Mouse (Mus musculus): ENCODE results near the gene Nkg7. TPM values are rescaled to one million over a fixed set of nuclear protein-coding genes. Genes with fewer than 3 reads are reported as not detected.

The Nkg7 gene
- polyA plus RNA-seq, 1 experiment from 2014 or later: 1.1 TPM

DNA sequence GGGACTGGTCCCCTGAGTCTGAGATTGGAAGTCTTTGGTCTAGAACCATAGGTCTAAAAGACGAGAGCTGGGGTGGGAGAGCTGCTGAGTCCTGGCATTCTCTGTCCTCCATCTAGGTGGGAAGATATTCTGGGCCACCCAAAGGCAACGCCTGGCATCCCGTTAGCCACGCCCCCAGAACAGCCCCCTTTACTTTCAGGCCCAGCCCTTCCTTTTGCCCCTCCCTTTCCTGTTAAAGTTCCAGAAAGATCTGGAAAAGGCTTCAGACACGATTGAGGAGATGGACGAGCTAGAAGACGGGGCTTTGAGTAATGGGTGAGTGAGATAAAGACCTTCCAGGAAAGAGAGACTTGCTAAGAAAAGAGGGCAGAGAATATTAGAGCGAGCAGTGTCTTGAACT is 9.5 kb upstream of the Nkg7 start, which contains the start of gene Lim2:
Lim2 (plus strand) TSS at position 265 of the 400 bp plus-strand sequence.
- Histone ChIP-seq H3K27ac (no peak within 1 kb of the TSS), H3K27me3 (no peaks in the 10 kb centered on the region), H3K36me3 (no peaks in the 10 kb centered on the region), H3K4me2 (replicated peaks) (no peak within 1 kb of the TSS), H3K9ac (no peak within 1 kb of the TSS), H3K4me1 (no peaks in the 10 kb centered on the region), H3K9me3 (no peaks in the 10 kb centered on the region), H3K4me3 (no peak within 1 kb of the TSS)
- 81% methylated on average over 8 of the region's 8 CpGs for WGBS
- no peak for ATAC-seq (ENCODE audit: low FRiP score, low read depth)

DNA sequence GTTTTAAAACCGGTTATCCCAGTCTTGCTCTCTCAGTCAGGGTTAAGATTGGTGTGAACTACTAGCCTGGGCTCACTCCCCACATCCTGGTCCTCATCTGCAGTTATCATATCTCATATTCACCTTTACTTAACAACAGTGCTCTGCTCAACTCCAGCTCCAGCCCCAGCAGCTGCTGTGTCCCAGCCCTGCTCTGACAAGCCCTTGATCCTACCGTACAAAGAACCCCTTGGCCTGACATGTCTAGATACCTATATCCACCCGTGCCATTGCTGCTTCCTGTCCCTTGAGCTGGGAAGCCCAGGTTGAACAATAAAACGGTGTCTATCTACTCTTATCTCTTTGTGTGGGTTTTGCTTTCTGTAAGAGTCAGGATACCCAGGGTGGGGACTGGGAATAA is 7.4 kb upstream of the Nkg7 start:
- Histone ChIP-seq H3K4me3 (no peak overlapping the region), H3K27ac (no peak overlapping the region), H3K27me3 (no peaks in the 10 kb centered on the region), H3K36me3 (no peaks in the 10 kb centered on the region), H3K4me2 (replicated peaks) (no peak overlapping the region), H3K9me3 (no peaks in the 10 kb centered on the region), H3K9ac (no peak overlapping the region), H3K4me1 (no peaks in the 10 kb centered on the region)
- no peak for ATAC-seq (ENCODE audit: low FRiP score, low read depth)
- 62% methylated on average over 4 of the region's 4 CpGs for WGBS

DNA sequence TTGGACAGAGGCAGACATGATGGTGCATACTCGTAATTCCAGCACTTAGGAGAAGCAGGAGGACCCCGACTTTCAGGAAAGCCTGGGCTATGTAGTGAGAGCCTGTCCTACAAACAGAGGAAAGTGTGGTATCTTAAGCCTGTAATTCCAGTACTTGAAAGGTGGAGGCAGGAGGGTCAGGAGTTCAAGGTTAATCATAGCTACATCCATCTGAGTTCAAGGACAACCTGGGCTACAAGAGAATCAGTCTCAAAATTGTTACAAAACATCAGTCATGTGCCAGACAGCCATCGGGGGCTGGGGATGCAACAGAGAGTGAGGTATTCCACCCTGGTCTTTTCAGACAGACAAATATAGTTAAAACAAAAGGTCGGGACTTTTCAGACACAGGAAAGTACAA is 4.0 kb upstream of the Nkg7 start:
- no peak for ATAC-seq (ENCODE audit: low FRiP score, low read depth)
- Histone ChIP-seq H3K27ac (no peak overlapping the region), H3K4me2 (replicated peaks) (no peak overlapping the region), H3K4me3 (no peak overlapping the region), H3K27me3 (no peaks in the 10 kb centered on the region), H3K9me3 (no peaks in the 10 kb centered on the region), H3K36me3 (no peaks in the 10 kb centered on the region), H3K4me1 (no peaks in the 10 kb centered on the region), H3K9ac (no peak overlapping the region)
- 68% methylated on average over 4 of the region's 4 CpGs for WGBS

DNA sequence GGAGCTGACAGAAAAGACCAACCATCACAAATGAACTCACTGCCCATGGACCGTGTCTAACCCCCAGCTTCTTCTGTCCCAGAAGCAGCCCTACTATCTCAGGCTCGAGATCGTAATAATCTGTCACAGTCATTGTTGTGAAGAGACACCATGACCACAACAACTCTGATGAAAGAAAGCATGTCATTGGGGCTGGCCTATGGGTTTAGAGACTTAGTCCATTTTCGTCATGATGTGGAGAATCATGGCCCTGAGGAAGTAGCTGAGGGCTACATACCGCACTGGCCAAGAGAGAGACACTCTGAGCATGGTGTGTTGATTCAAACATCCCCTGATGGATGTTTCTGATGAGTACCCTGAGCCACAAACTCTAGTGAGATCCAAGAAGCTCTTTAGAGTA is 2.2 kb upstream of the Nkg7 start:
- Histone ChIP-seq H3K4me2 (replicated peaks) (no peak overlapping the region), H3K4me3 (no peak overlapping the region), H3K4me1 (no peaks in the 10 kb centered on the region), H3K9ac (no peak overlapping the region), H3K27me3 (0 out of 2 replicates have a peak, but pooled peaks cover 3% of the 10 kb centered on the region), H3K9me3 (no peaks in the 10 kb centered on the region), H3K36me3 (no peaks in the 10 kb centered on the region), H3K27ac (no peak overlapping the region)
- WGBS: 92% methylated on average over 5 of the region's 5 CpGs
- ATAC-seq (ENCODE audit: low FRiP score, low read depth): no peak

DNA sequence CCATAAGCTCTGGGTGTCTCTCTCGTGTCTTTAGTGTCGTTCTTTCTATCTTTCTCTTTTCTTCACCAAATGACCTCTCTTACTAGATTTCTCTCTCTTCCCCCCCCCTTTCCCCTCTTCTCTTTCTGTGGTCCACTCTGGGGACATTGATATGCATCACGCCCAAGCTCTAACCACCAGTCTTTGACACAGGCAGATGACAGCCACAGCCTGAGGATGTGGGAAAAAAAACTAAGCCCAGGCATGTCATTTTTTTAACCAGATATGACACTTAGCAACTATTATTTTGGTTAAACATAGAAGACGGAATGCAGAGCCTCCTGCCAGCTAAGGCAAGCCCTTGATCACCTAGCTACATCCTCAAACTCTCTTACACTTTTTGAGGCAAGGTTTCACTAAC is 1.7 kb downstream of the Nkg7 start:
- Histone ChIP-seq H3K4me2 (replicated peaks) (no peak overlapping the region), H3K4me3 (no peak overlapping the region), H3K4me1 (peaks cover 9% of the 10 kb centered on the region), H3K9me3 (no peaks in the 10 kb centered on the region), H3K27ac (no peak overlapping the region), H3K27me3 (0 out of 2 replicates have a peak, but pooled peaks cover 3% of the 10 kb centered on the region), H3K9ac (no peak overlapping the region), H3K36me3 (no peaks in the 10 kb centered on the region)
- ATAC-seq (ENCODE audit: low FRiP score, low read depth): no peak
- WGBS: 79% methylated on average over 4 of the region's 4 CpGs

DNA sequence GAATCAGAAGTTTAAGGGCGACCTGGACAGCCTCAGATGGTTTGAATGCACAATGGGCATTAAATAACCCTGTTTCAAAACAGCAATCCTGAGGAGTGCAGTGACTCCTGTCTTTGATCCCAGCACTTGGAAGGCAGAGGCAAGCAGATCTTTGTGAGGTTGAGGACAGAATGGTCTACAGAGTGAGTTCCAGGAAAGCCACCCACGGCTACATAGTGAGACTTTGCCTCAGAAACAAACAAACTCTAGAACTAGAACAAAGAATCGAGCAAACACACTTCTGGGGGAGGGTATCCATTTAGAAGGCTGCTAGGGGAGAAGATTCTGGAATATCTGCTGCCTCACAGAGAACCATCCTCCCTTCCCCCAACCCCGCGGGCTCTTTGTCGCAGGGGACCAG is 3.6 kb downstream of the Nkg7 start, which contains the start of gene Cldnd2:
Cldnd2 (plus strand) TSS at position 301 of the 400 bp plus-strand sequence.
- 0 out of 2 replicates have a peak, but pooled peaks cover 3% of the 10 kb centered on the region for H3K27me3 ChIP-seq
- no peaks in the 10 kb centered on the region for H3K9me3 ChIP-seq
- 87% methylated on average over 6 of the region's 6 CpGs for WGBS
- ATAC-seq (ENCODE audit: low FRiP score, low read depth): no peak
- H3K4me1 ChIP-seq: peaks cover 19% of the 10 kb centered on the region
- H3K27ac ChIP-seq: no peak within 1 kb of the TSS
- no peaks in the 10 kb centered on the region for H3K36me3 ChIP-seq
- H3K4me2 ChIP-seq (replicated peaks): no peak within 1 kb of the TSS
- no peak within 1 kb of the TSS for H3K4me3 ChIP-seq
- no peak within 1 kb of the TSS for H3K9ac ChIP-seq

DNA sequence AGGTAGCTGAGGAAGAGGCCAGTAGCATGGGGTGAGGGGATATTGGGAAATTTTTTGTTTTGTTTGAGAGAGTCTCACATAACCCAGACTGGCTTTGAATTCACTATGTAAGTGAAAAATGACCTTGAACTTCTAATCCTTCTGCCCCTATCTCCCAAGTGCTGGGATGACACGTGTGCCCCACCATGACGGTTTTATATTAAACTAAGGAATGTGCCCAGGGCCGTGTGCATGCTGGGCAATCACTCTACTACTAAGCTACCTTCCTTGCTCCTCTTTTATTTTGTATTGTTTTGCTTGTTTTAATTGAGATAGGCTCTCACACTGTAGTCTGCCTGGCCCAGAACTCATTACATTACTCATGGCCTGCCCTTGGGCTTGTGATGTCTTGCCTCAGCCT is 4.2 kb downstream of the Nkg7 start:
- Histone ChIP-seq H3K27ac (no peak overlapping the region), H3K36me3 (no peaks in the 10 kb centered on the region), H3K27me3 (0 out of 2 replicates have a peak, but pooled peaks cover 3% of the 10 kb centered on the region), H3K9me3 (no peaks in the 10 kb centered on the region), H3K4me2 (replicated peaks) (no peak overlapping the region), H3K9ac (no peak overlapping the region), H3K4me3 (no peak overlapping the region), H3K4me1 (peaks cover 19% of the 10 kb centered on the region)
- no peak for ATAC-seq (ENCODE audit: low FRiP score, low read depth)
- 88% methylated on average over 3 of the region's 3 CpGs for WGBS

DNA sequence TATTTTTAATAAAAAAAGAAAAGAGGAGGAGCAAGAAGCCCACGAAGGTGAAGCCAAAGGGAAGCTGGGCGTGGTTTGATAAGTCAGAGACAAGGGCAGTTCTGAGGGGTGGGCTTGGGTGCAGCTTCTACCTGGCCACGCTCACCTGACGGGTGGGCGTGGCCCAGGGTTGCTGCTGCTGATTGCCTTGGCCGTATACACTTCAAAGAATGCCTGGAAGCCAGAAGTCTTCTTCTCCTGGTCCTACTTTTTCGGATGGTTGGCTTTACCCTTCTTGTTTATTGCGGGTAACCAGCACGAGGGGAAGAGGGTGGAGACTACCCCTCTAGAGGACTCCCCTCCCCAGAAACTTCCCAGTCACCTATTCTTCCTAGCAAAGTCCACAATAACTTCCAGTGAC is 5.8 kb downstream of the Nkg7 start:
- Histone ChIP-seq H3K4me1 (peaks cover 19% of the 10 kb centered on the region), H3K4me3 (peak overlapping the region; percentile 59), H3K27me3 (0 out of 2 replicates have a peak, but pooled peaks cover 3% of the 10 kb centered on the region), H3K36me3 (no peaks in the 10 kb centered on the region), H3K4me2 (replicated peaks) (peak overlapping the region; percentile 83), H3K9ac (peak overlapping the region; percentile 72), H3K27ac (peak overlapping the region; percentile 96), H3K9me3 (no peaks in the 10 kb centered on the region)
- WGBS: 16% methylated on average over 9 of the region's 9 CpGs
- ATAC-seq (ENCODE audit: low FRiP score, low read depth): no peak

DNA sequence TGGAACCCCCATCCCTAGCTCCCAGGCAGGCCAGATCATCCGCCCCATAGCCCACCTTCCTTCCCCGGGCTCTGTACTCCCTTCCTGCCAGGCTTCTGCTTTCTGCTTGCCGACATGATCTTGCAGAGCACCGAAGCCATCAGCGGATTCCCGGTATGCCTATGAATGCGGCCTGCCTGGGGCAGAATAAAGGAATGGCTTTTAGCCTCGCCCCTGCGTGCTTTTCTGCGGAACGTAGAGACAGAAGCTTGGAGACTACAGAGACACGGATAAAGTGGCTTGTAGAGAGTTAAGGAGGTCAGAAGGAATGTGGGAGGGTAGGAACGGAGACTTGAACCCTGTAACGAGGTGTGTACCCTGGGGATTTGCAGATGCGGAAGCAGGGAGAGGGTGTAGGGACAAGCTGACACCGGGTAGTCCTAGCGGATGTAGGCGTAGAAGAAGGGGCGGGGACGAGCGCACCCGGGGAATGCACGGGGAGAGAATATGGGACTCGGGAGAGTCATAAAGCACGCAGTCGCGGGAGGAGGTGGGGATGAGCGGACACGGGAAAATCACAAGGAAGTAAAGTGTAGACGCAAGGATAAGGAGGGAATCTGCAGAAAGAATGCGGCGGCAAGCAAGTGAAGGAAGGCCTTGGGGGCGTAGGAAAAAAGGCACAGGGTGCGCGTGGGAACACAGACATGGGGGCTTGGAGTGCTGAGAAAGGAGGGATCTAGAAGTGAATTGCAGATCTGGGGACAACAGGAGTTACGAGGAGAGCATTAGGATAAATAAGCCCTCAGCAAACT is 6.4 kb downstream of the Nkg7 start:
- H3K4me3 ChIP-seq: peak overlapping the region; percentile 59
- peak overlapping the region; percentile 83 for H3K4me2 ChIP-seq (replicated peaks)
- H3K27ac ChIP-seq: peak overlapping the region; percentile 96
- H3K36me3 ChIP-seq: no peaks in the 10 kb centered on the region
- H3K9ac ChIP-seq: peak overlapping the region; percentile 72
- H3K9me3 ChIP-seq: no peaks in the 10 kb centered on the region
- 0 out of 2 replicates have a peak, but pooled peaks cover 3% of the 10 kb centered on the region for H3K27me3 ChIP-seq
- H3K4me1 ChIP-seq: peaks cover 19% of the 10 kb centered on the region
- WGBS: 1% methylated on average over 36 of the region's 36 CpGs
- peak; percentile 87 for ATAC-seq (ENCODE audit: low FRiP score, low read depth)

DNA sequence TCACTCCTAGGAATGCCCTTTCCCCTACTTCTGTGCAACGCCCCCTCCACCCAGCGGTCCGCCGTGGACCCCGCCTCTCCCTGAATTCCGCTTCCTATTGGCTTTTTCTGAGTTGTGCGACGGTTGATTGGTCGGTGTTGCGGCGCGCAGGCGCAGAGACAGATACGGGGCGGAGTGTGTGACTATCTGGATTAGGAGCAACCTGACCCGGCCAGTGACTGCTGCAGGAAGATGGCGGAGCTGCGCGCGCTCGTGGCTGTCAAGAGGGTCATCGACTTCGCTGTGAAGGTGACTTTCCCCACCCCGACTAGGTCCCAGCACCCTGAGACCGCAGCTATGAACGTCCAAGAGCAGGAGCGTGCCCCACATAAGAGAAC is 7.0 kb downstream of the Nkg7 start, which contains the start of the genes Etfb and Gm45233:
Etfb (plus strand) TSS at position 167 of the 377 bp plus-strand sequence.
Gm45233 (plus strand) TSS at position 212 of the 377 bp plus-strand sequence.
- Histone ChIP-seq H3K4me2 (replicated peaks) (peak within 1 kb of the TSS; percentile 83), H3K36me3 (no peaks in the 10 kb centered on the region), H3K9me3 (no peaks in the 10 kb centered on the region), H3K4me1 (peaks cover 19% of the 10 kb centered on the region), H3K4me3 (peak within 1 kb of the TSS; percentile 59), H3K27me3 (0 out of 2 replicates have a peak, but pooled peaks cover 3% of the 10 kb centered on the region), H3K27ac (peak within 1 kb of the TSS; percentile 96), H3K9ac (peak within 1 kb of the TSS; percentile 72)
- ATAC-seq (ENCODE audit: low FRiP score, low read depth): peak; percentile 97
- under 1% methylated on average over 27 of the region's 27 CpGs for WGBS

DNA sequence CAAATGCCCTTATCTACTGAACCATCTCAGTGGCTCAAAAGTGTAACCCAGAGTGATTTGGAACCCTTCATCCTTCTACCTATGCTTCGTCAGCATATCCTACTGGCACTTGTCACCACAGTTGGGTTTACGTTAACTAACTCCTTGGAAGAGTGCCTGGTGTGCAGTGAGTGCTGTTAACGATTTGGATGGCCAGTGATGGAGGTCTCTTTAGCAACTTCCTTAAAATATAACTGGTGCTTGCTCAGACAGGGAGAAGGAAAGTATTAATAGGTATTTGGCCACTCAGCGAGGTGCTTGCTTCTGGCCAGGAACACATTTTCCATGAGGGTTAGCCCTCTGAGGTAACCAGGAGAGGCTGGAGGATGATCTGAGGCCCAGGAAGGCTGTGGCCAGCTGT is 10.9 kb downstream of the Nkg7 start:
- no peak for ATAC-seq (ENCODE audit: low FRiP score, low read depth)
- no peak overlapping the region for H3K4me2 ChIP-seq (replicated peaks)
- no peaks in the 10 kb centered on the region for H3K27me3 ChIP-seq
- H3K4me1 ChIP-seq: peaks cover 14% of the 10 kb centered on the region
- peaks cover 18% of the 10 kb centered on the region for H3K36me3 ChIP-seq
- no peak overlapping the region for H3K27ac ChIP-seq
- no peaks in the 10 kb centered on the region for H3K9me3 ChIP-seq
- H3K4me3 ChIP-seq: no peak overlapping the region
- WGBS: 77% methylated on average over 4 of the region's 4 CpGs
- H3K9ac ChIP-seq: no peak overlapping the region

DNA sequence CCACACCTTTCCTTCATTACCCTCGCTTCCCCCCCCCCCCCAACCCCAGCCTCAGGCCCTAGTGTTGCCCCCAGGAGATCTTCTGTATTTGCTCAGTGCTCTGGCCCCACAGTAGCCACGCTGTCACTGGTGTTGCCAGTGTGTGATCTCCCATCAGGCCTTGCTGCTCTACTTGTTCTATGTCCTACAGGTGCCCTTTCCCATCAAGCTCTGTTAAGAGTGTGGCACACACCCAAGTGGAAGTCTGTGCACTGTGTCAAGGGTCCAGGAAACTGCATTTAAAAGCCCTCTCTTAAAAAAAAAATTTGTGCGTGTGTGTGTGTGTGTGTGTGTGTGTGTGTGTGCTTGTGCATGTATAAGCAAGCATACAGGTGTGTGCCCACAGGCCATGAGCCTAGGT is 11.4 kb downstream of the Nkg7 start:
- WGBS: 87% methylated on average over 3 of the region's 3 CpGs
- no peaks in the 10 kb centered on the region for H3K9me3 ChIP-seq
- no peak for ATAC-seq (ENCODE audit: low FRiP score, low read depth)
- H3K9ac ChIP-seq: no peak overlapping the region
- peaks cover 22% of the 10 kb centered on the region for H3K36me3 ChIP-seq
- no peak overlapping the region for H3K27ac ChIP-seq
- no peaks in the 10 kb centered on the region for H3K27me3 ChIP-seq
- no peak overlapping the region for H3K4me2 ChIP-seq (replicated peaks)
- H3K4me1 ChIP-seq: peaks cover 11% of the 10 kb centered on the region
- H3K4me3 ChIP-seq: no peak overlapping the region

Measured in limb, embryonic 13.5 days (tissue).